Mouse (Mus musculus) kidney, adult 9 months (tissue): Measurements from ENCODE around the gene Hhat.

Source experiments
- DNase-seq: peaks from one replicate; pipeline ENCODE4 v3.0.0; 2022

Gene Hhat

DNA sequence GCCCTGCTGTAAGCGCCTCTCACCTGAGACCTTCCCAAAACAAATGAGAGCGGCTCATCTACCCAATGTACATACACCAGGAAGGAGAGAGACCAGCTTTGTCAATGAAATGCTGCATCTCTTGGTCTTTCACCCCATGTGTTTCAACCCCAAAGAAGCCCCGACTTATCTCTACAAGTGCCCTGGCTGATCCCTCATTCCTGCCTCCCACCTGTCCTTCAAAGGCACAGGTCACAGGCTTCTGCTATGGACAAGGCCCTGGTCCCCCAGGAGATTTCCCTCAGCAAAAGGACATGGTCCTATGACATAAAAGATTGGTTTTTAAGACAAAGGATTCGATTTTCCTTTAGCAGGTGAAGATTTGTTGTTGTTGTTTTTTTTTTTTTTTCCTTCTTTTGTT is 227.3 kb downstream of the Hhat start:
- no peak for DNase-seq

DNA sequence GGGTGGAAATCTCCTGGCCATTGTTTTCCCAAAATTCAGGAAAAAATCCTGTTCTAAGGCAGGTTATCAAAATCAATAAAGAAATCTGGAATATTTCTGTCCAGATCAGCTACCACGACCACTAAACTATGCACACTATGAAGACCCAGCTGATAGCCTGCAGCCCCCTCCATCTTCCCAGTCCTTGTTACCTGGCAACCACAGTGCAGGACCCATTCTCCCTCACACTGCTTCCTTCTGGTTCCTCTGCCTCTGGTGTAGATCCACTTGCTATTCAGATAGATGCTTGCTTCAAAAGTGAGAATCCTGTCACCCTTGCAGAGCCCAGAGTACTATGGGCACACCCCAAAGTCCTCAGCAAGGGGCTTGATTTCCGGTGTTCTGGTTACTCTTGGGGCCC is 228.9 kb downstream of the Hhat start:
- DNase-seq, result no peak

DNA sequence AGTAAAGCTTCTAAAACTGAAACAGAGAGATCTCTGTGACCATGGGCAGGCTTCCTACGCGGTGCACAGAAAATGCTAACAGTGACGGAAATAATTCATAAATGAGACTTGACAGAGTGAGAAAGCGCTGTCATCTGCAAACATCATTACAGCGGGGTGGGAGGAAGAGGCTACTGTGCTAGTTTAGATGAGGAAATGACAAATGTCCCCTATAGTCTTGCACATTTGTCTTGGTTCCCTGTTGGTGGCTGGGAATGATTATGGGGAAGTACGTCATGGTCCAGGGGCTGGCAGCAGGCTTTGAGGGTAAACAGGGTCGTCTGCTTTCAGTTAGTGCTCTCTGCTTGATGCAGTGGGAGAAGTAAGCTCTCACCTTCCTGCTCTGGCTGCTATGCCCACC is 233.9 kb downstream of the Hhat start:
- DNase-seq, result no peak

DNA sequence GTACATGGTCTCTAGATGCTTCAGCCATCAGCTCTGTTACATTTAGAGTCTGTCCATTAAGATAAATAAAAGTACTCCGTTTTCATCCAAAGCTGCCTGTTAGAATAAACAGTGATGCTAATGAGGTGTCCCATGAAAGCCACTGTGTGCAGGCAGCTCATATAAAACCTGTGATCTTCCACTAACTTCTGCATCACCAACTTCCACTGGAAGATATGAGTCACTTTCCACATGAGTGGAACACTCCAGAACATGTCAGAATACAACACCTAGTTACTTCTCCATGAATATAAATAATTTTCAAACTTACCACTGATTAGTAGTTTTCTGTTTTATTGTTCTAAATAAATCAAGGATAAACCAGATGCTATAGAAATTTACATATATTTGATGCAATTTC is 234.6 kb downstream of the Hhat start:
- DNase-seq, result no peak

DNA sequence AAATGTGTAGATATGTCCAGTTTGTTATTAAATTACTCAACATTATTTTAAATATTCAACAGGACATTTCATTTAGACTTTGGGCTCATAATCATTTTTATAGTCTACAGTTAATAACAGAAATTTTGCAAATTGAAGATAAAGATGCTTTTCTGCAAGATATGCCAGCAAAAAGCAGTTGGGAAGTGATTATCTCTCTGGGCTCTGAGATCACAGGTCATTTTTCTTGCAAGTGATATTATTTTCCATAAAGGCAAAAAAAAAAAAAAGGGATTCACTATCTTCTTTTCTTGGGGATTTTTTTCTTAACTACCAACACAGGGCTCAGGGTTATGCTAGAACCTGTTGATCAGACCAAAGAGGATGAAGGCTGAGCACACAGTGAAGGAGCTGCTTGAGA is 238.0 kb downstream of the Hhat start:
- DNase-seq, result no peak

DNA sequence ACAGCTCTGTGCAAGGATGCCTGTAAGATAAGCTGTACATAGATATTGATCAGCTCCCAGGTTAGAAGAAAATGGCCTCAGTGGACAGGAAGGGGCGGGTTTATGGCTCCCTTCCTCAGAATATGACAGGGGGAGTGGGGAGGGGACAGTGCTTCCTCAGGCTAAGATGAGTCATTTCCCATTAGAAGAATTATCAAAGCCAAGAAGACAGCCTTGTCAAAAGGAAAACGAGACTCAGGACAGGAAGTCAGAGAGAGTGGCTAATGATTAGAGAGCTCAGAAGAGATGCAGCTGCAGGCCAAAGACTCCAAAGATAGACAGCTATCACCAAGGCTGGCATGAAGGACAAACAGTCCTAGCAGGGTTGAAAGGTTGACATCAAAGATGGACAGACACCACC is 238.8 kb downstream of the Hhat start:
- no peak for DNase-seq

DNA sequence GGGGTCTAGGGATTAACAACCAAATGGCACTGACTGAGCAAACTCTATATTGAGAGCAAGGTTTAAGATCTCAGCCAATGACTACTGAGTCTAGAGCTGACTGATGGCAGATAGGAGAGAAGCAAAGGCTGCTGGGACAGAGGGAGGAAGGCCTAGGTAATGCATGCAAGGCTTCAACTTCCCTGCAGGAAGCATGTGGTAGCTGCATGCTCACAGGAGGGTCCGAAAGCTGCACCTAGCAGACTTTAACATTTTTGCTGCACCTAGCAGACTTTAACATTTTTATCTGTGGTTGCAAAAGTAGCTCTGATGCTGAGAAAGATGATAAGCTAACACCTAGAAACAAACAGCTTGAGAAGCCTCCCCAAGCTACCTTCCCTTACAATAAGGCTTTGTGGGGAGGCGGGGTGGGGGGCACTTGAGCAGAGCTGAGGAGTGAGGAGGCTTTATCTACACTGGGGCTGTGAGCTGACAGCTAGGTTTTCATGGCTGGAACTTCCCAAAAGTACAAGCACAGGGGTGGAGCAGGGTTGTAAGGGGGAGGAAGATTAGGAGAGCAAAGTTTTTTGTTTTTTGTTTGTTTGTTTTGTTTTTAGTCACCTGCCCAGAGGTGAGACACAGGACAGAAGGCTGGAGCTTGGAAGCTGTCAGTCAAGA is 239.4 kb downstream of the Hhat start:
- DNase-seq, result no peak

DNA sequence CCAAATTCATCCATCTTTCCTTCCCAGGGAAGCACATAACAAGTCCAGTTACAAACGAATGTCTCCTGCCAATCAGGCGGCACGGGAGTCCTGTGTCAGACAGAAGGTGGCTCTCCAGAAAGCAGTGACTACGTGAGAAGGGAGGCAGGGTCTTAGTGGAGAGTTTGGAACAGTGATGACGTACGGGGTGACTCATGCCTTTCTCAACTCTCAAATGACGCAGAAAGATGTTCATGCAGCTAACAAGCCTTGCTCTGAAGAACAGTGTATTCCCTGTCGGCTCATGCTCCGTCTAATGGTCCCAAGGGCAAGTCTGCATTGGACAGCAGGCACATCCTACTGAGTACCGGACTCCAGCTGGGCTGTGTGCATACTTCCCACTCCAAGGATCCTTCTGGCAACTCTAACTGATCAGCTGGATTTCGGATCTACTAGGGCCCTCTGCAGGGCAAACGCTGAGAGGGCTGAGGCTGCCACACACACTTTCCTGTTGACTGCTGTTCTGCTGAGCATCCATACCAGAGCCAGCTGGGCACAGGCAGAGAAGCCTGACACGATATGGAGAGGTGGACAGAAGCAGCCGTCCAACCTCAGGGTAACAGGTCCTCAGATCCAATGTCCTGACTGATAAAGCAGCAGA is 245.2 kb downstream of the Hhat start:
- no peak for DNase-seq

DNA sequence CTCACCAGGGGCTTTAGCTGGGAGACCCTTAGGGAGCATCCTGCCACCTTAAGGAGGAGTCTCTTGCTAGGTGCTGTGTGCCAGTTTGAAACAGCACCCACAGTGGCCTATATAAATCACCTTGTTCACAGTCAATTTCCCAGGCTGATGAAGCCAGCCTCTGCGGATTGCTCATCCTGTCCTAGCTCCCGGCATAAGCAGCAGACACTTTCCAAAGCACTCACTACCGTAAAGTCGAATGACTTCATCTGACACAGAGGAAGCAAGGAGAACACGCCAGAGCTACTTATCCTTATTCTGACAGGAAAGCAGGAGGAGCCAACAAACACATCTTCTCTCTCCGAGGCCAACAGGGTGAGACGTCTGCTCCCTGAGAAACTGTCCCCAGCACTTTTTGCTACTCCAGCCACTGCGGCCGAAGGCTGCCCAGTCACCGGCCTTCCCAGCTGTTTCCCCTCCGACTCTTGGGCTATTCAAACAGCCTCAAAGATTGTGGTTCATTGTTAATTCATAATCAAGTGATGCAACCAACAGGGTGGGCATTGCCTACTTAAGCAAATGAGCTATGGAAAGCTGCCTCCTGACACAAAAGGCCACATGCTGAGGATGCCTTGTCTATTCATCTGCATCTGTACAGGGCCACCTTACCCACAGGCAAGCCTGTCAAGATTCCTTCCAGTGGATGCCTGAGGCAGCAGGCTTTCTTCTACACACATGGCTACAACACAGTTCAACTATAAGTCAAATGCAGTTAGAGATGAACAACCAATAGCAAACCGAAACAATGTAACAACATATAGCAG is 248.4 kb downstream of the Hhat start:
- no peak for DNase-seq

DNA sequence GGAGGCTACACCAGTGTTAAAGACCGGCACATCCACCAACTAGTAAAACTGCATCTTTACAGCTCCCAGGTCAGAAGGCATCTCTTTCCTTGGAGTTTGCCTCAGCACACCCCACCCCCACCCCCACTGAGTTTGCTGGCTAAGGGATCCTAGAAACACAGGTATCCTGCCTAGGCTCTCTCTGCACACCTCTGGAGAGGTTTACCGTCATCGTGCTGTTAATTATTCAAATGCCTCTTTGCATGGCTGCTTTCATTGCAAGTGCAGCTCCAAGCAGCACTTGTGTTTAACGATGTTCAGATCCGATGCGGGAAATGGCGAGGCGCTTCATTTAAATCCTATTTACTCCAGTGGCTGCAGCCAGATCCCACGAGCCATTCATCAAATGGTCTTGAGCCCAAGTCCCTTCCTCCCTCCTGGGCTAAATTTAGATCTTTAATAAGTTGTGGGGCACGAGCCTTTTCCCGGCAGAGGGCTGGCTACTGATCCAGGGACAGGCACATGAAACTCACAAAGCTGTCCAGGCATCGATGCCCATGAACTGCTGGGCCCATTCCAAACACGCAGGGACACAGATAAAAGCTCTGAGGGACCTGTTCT is 250.1 kb downstream of the Hhat start:
- peak; percentile 11 for DNase-seq

DNA sequence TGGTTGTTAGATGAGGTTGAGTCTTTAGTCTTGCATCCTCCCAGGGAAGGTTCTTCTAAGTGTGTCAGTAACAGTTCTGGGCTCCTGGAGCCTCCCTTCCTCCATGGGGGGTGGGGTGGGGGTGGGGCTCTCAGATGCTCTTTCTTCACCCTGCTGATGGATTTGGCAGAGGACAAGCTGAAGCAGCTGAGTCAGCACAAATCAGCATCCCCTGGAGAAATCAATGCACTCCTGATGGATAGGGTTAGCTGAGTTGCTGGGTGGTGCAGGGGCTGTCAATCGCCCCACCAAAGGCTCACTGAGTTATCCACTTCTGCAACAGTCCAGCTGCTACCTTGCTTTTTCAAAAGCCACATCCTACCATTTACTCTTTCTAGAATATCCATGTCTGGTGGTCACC is 251.3 kb downstream of the Hhat start:
- DNase-seq, result no peak

DNA sequence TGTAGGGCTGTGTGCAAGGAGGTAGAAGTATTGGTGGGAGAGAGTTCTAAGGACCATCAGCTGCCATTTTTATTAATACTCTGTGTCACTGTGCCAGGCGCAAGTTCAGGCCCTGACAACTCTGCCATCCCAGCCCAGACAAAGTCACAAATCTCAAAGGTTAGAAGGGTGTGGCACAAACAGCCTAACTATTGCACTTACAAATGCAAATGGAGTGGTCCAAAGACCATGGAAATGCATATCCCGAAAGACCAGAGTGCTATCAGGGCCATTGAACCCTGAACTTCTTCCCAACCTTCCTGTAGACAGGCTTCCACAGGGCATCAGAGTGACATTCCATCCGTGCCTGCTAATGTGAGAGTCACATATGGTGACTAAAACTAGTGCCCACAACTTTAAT is 255.7 kb downstream of the Hhat start:
- DNase-seq, result no peak

DNA sequence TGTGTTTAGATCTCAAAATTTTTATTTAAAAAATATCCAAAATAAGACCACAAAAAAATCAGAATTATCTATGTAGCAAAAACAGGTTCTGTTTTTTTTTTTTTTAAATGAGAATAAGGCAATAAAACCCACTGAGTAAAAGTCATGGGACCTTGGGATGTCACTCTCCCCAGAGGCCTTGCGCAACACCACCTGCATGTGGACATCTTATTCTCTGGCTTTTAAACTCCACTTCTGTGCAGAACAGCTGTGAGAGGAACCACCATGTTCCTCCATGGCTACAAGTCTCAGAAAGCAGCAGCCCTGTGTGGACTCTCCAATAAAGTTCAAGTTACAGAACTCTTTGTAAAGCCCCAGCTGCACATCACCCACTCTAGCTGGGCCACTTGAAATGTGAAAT is 258.2 kb downstream of the Hhat start:
- DNase-seq, result no peak

DNA sequence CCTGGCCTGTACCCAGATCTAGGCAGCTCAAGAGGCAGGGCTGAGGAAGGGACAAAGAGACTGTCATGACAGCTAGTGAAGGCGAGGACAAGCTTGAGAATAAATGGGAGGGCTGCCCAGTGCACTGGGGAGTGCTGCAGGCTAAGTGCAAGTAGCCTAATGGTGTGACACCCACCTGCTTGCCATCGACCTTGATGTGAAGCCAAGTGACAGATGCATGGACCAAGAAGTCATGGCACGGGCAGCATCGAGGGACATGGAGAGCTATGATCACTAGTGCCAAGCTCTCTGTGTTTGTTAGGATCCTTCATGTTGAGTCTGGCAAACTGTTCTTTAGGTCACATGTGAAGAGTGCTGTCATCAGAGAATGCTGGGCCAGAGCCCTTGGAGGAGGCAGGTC is 267.4 kb downstream of the Hhat start:
- DNase-seq, result no peak

DNA sequence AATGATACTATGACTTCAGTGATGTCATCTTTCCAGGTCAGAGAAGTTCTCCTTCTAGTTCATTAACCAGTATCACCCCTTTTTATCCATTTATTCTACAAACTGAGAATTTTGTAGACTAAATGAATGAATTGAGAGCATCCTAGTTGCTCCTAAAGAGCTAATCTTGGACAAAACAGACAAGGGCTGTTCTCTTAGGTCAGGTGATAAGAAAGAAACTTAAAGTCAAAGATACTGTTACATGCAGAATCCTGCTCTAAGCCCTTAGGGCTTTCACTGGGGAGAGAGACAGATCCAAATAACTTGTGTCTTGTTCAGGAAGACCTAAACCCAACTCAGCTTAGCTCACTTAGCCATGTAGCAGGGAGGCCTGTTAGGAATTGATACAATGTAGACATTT is 268.2 kb downstream of the Hhat start:
- DNase-seq, result no peak

DNA sequence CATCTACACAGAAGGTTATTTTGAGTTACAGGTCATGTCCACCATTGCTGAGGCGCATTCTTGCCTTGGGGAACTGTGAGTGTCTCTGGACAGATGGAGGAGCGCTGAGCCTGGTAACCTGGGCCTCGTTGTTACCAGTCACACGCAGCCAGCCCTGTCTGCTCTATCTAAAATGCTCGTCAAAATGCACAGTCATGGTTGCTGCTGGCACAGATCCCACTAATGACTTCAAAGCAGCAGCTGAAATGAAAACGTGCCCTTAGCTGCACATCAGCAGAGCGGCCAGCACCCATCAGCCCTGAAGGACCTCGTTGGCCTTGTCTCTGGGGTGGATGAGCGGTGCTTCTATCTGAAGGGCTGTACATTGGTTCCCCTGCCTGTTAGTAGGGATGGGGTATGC is 269.0 kb downstream of the Hhat start:
- no peak for DNase-seq

DNA sequence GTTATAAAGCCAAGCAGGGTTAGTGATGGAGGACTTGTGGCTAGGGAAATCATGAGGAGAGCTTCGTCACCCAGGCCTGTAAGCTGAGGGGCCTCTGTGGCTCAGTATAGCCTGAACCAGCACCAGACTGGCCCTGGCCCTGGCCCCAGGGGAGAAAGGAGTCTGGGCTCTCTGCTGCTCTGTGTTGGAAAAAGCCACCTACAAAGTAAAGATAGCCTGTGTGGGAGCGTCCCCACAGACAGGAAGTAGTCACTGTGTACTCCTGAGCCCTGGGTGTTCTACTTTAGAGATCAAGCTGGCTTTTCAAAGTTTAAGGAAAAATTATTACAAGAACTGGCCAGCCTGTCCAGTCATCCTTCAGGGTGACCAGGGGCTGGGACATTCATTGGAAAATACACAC is 273.5 kb downstream of the Hhat start:
- DNase-seq, result no peak

DNA sequence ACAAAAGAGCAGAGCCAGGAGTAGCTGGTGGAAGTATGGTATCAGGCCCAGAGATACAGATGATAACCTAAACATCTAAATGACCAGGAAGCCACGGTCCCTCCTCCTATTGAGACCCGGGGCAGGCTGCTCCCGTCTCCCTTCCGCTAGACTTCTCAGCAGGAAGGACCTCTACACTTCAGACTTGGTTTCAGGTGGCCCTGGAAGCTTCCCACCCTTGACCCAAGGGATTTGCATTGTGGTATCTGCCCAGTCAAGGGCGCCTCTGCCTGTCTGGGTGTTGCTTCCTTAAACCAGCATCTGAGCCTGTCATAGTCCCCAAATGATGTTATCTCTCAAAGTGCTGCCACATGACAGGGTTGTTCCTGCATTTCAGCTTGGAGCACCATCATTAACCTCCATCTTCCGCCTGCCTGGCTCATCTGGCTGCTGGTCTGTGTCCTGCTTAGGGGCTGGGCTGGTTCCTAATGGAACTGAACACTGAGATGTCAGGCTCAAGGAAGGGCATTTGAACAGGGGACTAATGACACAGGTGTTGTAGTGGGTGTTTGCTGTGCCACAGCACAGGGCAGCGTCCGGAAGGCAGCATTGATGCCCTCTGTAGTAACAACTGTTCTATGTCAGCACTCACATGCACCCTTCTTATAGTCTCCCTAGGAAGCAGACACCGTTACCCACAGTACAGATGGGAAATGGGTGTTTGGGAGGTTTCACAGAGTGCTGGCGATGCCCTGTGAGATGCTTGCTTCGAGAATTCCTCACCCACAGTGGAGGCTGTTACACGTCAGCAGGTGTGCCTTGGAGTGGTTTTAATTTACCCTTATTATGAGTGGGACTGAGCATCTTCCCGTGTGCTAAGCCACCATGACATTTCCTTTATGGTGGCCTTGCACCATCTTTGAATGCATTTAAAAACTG is 280.9 kb downstream of the Hhat start:
- no peak for DNase-seq

DNA sequence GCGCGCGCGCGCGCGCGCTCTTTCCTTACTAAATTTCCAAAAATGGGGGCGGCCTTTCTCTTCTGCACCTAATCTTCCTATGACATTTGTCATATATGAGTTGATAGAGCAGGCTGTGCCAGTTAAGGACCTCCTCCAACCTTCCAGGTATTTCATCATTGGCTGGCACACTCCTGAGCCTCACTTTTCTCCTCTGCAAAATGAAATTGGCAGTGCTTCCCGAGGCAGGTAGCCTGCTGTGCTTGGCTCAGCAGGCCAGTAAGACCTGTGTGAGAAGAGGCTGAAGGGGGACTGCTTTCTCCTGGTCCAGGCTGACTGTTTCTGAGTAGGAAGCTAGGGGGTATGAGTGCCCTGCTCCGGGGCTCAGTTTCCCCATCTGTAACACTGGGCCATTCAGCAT is 283.5 kb downstream of the Hhat start:
- no peak for DNase-seq

DNA sequence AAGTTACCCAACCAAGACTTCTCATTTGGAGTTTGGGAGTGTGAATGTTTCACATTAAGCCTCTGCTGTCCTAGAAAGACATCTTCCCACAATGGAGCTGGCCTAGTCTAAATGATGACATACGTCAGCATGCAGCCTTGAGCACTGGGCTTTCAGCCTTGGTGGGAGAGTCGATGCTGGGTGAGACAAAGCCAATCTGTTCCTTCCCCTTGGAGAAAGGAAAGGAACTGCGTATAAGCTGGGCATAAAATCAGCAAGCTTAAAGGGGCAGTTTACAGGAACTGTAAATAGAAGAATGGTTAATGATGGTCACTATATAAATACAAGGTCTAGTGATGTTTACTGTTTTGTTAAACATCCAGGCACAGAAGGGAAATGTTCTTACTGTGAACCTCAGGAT is 286.0 kb downstream of the Hhat start:
- no peak for DNase-seq

DNA sequence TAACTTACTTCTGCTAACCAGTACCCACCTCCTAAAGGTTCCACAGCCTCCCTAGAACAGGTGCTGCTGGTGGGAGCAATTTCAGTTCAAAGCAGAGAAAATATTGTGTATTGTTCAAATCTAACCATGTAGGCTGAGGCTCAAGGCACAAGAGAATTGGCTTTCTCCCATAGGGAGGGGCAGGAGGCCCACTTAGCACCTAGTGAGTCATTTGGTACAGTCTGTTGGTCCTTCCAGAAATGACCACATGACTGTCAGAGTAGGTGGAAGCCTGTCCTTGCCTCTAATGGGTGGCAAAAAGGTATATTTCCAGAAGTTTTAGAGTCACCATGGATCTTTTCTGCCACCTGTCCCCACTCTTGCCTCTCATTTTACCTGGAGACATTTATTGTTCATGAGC is 289.6 kb downstream of the Hhat start:
- no peak for DNase-seq

DNA sequence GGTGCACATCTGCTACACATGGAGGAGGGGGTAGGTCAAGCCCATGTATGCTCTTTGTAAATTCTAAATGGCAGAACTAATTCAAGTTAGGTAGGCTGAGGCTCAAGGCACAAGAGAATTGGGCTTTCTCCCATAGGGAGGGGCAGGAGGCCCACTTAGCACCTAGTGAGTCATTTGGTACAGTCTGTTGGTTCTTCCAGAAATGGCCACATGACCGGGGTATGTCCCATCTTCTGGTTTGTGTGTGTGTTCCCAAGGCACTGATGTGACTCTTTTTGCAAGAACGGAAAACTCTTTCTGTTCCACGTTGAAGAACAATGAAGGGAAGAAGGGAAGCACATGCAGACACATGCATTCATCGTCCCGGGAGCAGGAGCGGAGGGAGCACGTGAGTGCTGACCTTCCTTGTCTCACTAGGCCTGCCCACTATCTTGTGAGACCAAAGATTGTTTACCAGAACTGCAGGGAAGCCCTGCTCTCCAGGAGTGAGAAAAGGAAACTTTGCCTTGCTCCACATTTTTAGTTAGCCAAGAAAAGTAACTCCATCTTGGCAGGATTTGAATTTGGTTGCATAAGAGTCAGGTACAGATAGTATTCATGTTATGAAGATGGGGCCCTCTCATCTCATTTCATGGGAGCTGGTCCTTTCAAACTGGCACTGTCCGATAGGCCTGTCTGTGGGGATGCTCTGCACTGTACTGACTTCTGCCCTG is 290.8 kb downstream of the Hhat start:
- DNase-seq, result no peak
